Mouse (Mus musculus) lung, adult 2 months (tissue): Measurements from ENCODE around the gene Golph3l.

Experiments used
- CTCF ChIP-seq: fragments of 200-500 bp; IDR thresholded peaks from 2 replicates; pipeline ENCODE4 v1.5.1; 2011; ENCODE audit warnings: mild to moderate bottlenecking, low read length, control low read depth; ENCODE audit not compliant: insufficient read depth
- POLR2A ChIP-seq: fragments of 200-500 bp; IDR thresholded peaks from 2 replicates; pipeline ENCODE4 v1.6.1; 2011; ENCODE audit warnings: low read depth, mild to moderate bottlenecking, control low read depth, low read length, borderline replicate concordance; ENCODE audit errors: extremely low read depth

- TF ChIP-seq CTCF, result no peak
- no peak for TF ChIP-seq POLR2A
These were observed 44.2 kb downstream of the Golph3l start for GRCm38 (mm10) chr3:95632648-95633588.
